Mouse (Mus musculus): ENCODE measurements around the gene Psmg3. TPM values are rescaled to one million over a fixed set of nuclear protein-coding genes. Genes with fewer than 3 reads are reported as not detected.
A peak's percentile ranks its signal among the peaks of the same experiment; 100 is the strongest.

Gene Psmg3
- polyA plus RNA-seq, 1 experiment from 2014 or later: 44.6 TPM

DNA sequence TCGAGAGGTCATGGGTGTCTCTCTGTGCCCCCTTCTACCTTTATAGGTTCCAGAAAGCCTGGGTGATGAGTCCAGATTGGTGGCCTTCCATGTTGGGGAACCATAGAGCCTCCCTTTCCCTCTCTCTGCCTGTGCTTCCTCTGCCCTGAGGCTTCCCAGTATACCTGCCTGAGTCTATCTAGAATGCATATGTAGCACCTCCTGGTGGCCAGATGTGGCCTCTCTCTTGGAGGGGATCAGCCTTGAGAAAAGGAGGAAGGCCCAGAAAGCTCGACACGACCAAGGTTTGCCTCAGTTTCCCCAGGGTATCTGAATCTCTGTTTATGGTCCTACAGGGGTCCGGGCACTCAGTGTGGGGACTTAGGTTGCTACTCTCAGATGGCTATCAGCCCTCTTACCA is 7.9 kb downstream of the Psmg3 start:
- H3K4me1 ChIP-seq (ENCODE audit: control insufficient read depth, insufficient read depth, low read length): peaks cover 4% of the 10 kb centered on the region; the same call in 1 of the 2 replicates
- no peak overlapping the region for H3K27ac ChIP-seq (ENCODE audit: low read length)
- no peak; the same call in 1 of the 2 replicates for ATAC-seq (replicated peaks; ENCODE audit: extremely low read depth, insufficient read depth, low FRiP score)
- no peak overlapping the region for H3K4me2 ChIP-seq (ENCODE audit: low read depth, low read length)
- peaks cover 14% of the 10 kb centered on the region for H3K36me3 ChIP-seq (ENCODE audit: control insufficient read depth, insufficient read depth)
- peaks cover 4% of the 10 kb centered on the region for H3K27me3 ChIP-seq (ENCODE audit: control insufficient read depth, insufficient read depth, low read length)
- 45% methylated on average over 4 of the region's 4 CpGs for WGBS
- H3K9me3 ChIP-seq (replicated peaks; ENCODE audit: control insufficient read depth, low read length): no peaks in the 10 kb centered on the region
- no peak overlapping the region for H3K9ac ChIP-seq (ENCODE audit: low read length)
- H3K4me3 ChIP-seq (ENCODE audit: low read length): no peak overlapping the region

DNA sequence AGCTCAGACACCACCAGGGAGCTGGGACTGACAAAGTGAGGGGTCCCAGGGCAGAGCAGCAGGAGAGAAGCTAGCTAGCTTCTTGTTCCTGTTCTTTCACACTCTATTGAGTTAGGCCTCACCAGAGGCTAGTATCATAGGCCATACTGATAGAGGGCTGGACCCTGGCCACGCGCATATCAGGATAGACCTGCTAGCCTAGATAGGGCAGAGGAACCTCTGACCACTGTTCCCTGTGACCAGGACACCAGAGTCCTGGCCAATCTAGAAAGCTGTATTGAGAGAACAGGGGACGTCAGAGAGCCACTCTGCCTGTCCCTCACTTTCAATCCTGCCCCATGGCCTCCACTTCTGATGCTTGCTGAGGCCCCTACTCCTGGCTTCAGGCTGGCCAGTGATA is 8.6 kb downstream of the Psmg3 start:
- no peak overlapping the region for H3K4me2 ChIP-seq (ENCODE audit: low read depth, low read length)
- H3K36me3 ChIP-seq (ENCODE audit: control insufficient read depth, insufficient read depth): peaks cover 9% of the 10 kb centered on the region
- 65% methylated on average over 3 of the region's 3 CpGs for WGBS
- H3K4me1 ChIP-seq (ENCODE audit: control insufficient read depth, insufficient read depth, low read length): peaks cover 4% of the 10 kb centered on the region; the same call in 1 of the 2 replicates
- H3K4me3 ChIP-seq (ENCODE audit: low read length): no peak overlapping the region
- no peak for ATAC-seq (replicated peaks; ENCODE audit: extremely low read depth, insufficient read depth, low FRiP score)
- H3K27ac ChIP-seq (ENCODE audit: low read length): no peak overlapping the region
- peaks cover 4% of the 10 kb centered on the region for H3K27me3 ChIP-seq (ENCODE audit: control insufficient read depth, insufficient read depth, low read length)
- no peak overlapping the region for H3K9ac ChIP-seq (ENCODE audit: low read length)
- no peaks in the 10 kb centered on the region for H3K9me3 ChIP-seq (replicated peaks; ENCODE audit: control insufficient read depth, low read length)

- H3K27ac ChIP-seq (ENCODE audit: low read length): no peak overlapping the region
- peaks cover 4% of the 10 kb centered on the region; the same call in 1 of the 2 replicates for H3K4me1 ChIP-seq (ENCODE audit: control insufficient read depth, insufficient read depth, low read length)
- 0% methylated on average over 1 of the region's 1 CpGs for WGBS
- H3K4me3 ChIP-seq (ENCODE audit: low read length): no peak overlapping the region
- no peak overlapping the region for H3K4me2 ChIP-seq (ENCODE audit: low read depth, low read length)
- H3K27me3 ChIP-seq (ENCODE audit: control insufficient read depth, insufficient read depth, low read length): peaks cover 4% of the 10 kb centered on the region
- no peak for ATAC-seq (replicated peaks; ENCODE audit: extremely low read depth, insufficient read depth, low FRiP score)
- no peaks in the 10 kb centered on the region for H3K9me3 ChIP-seq (replicated peaks; ENCODE audit: control insufficient read depth, low read length)
- peaks cover 2% of the 10 kb centered on the region for H3K36me3 ChIP-seq (ENCODE audit: control insufficient read depth, insufficient read depth)
- no peak overlapping the region for H3K9ac ChIP-seq (ENCODE audit: low read length)
Measured at GRCm38 (mm10) chr5:139817292-139817691, 9.4 kb downstream of the Psmg3 start.

GRCm38 (mm10) chr5:139816445-139816844 is 10.2 kb downstream of the Psmg3 start:
- Histone ChIP-seq H3K9me3 (replicated peaks; ENCODE audit: control insufficient read depth, low read length) (no peaks in the 10 kb centered on the region), H3K9ac (ENCODE audit: low read length) (no peak overlapping the region), H3K27me3 (ENCODE audit: control insufficient read depth, insufficient read depth, low read length) (peaks cover 4% of the 10 kb centered on the region), H3K36me3 (ENCODE audit: control insufficient read depth, insufficient read depth) (no peaks in the 10 kb centered on the region; the same call in 1 of the 2 replicates), H3K27ac (ENCODE audit: low read length) (no peak overlapping the region), H3K4me2 (ENCODE audit: low read depth, low read length) (no peak overlapping the region), H3K4me1 (ENCODE audit: control insufficient read depth, insufficient read depth, low read length) (peaks cover 4% of the 10 kb centered on the region; the same call in 1 of the 2 replicates), H3K4me3 (ENCODE audit: low read length) (no peak overlapping the region)
- no peak for ATAC-seq (replicated peaks; ENCODE audit: extremely low read depth, insufficient read depth, low FRiP score)

DNA sequence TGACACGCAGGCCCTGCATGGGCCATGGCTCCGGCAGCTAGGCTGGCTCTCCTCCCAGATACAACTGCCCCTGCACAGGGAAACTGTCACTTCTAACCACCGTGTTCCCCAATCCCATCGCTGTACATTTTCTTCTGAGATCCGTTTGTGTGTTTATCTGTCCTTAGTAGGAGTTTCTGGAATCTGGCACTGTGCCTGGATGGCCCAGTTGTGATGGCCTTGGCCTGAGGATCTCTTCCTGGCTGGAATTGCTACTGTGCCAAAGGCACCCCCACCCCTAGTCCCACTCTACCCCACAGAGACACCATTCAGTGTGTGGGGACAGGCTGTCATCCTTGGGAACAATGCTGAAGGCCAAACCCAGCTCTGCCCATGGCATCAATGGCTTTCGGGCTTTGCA is 10.7 kb downstream of the Psmg3 start:
- Histone ChIP-seq H3K9ac (ENCODE audit: low read length) (no peak overlapping the region), H3K36me3 (ENCODE audit: control insufficient read depth, insufficient read depth) (no peaks in the 10 kb centered on the region; the same call in 1 of the 2 replicates), H3K9me3 (replicated peaks; ENCODE audit: control insufficient read depth, low read length) (no peaks in the 10 kb centered on the region), H3K4me1 (ENCODE audit: control insufficient read depth, insufficient read depth, low read length) (peaks cover 4% of the 10 kb centered on the region; the same call in 1 of the 2 replicates), H3K27ac (ENCODE audit: low read length) (no peak overlapping the region), H3K27me3 (ENCODE audit: control insufficient read depth, insufficient read depth, low read length) (peaks cover 4% of the 10 kb centered on the region), H3K4me3 (ENCODE audit: low read length) (no peak overlapping the region), H3K4me2 (ENCODE audit: low read depth, low read length) (no peak overlapping the region)
- ATAC-seq (replicated peaks; ENCODE audit: extremely low read depth, insufficient read depth, low FRiP score): no peak
- WGBS: 42% methylated on average over 6 of the region's 6 CpGs

- peaks cover 4% of the 10 kb centered on the region for H3K27me3 ChIP-seq (ENCODE audit: control insufficient read depth, insufficient read depth, low read length)
- no peak overlapping the region for H3K27ac ChIP-seq (ENCODE audit: low read length)
- no peaks in the 10 kb centered on the region for H3K36me3 ChIP-seq (ENCODE audit: control insufficient read depth, insufficient read depth)
- peaks cover 4% of the 10 kb centered on the region; the same call in 1 of the 2 replicates for H3K4me1 ChIP-seq (ENCODE audit: control insufficient read depth, insufficient read depth, low read length)
- WGBS: 14% methylated on average over 13 of the region's 13 CpGs
- no peak overlapping the region for H3K4me2 ChIP-seq (ENCODE audit: low read depth, low read length)
- 0 out of 2 replicates have a peak overlapping the region, but pooled peaks have one; percentile 16 for H3K4me3 ChIP-seq (ENCODE audit: low read length)
- H3K9me3 ChIP-seq (replicated peaks; ENCODE audit: control insufficient read depth, low read length): no peaks in the 10 kb centered on the region
- no peak for ATAC-seq (replicated peaks; ENCODE audit: extremely low read depth, insufficient read depth, low FRiP score)
- peak overlapping the region; percentile 39; the same call in 1 of the 2 replicates for H3K9ac ChIP-seq (ENCODE audit: low read length)
Measured at GRCm38 (mm10) chr5:139813963-139814381, 12.7 kb downstream of the Psmg3 start.

- Histone ChIP-seq H3K27me3 (ENCODE audit: control insufficient read depth, insufficient read depth, low read length) (peaks cover 4% of the 10 kb centered on the region), H3K4me1 (ENCODE audit: control insufficient read depth, insufficient read depth, low read length) (peaks cover 4% of the 10 kb centered on the region; the same call in 1 of the 2 replicates), H3K4me2 (ENCODE audit: low read depth, low read length) (no peak overlapping the region), H3K4me3 (ENCODE audit: low read length) (no peak overlapping the region), H3K27ac (ENCODE audit: low read length) (no peak overlapping the region), H3K36me3 (ENCODE audit: control insufficient read depth, insufficient read depth) (no peaks in the 10 kb centered on the region), H3K9me3 (replicated peaks; ENCODE audit: control insufficient read depth, low read length) (no peaks in the 10 kb centered on the region), H3K9ac (ENCODE audit: low read length) (no peak overlapping the region)
- WGBS: 37% methylated on average over 10 of the region's 10 CpGs
- ATAC-seq (replicated peaks; ENCODE audit: extremely low read depth, insufficient read depth, low FRiP score): no peak
Measured at GRCm38 (mm10) chr5:139813126-139813490, 13.6 kb downstream of the Psmg3 start.

GRCm38 (mm10) chr5:139812398-139813125 is 14.1 kb downstream of the Psmg3 start:
- H3K36me3 ChIP-seq (ENCODE audit: control insufficient read depth, insufficient read depth): no peaks in the 10 kb centered on the region
- H3K27me3 ChIP-seq (ENCODE audit: control insufficient read depth, insufficient read depth, low read length): peaks cover 4% of the 10 kb centered on the region
- H3K9me3 ChIP-seq (replicated peaks; ENCODE audit: control insufficient read depth, low read length): no peaks in the 10 kb centered on the region
- no peak overlapping the region for H3K4me2 ChIP-seq (ENCODE audit: low read depth, low read length)
- 59% methylated on average over 20 of the region's 20 CpGs for WGBS
- no peak overlapping the region for H3K4me3 ChIP-seq (ENCODE audit: low read length)
- no peak overlapping the region for H3K27ac ChIP-seq (ENCODE audit: low read length)
- H3K9ac ChIP-seq (ENCODE audit: low read length): no peak overlapping the region
- peaks cover 4% of the 10 kb centered on the region; the same call in 1 of the 2 replicates for H3K4me1 ChIP-seq (ENCODE audit: control insufficient read depth, insufficient read depth, low read length)
- ATAC-seq (replicated peaks; ENCODE audit: extremely low read depth, insufficient read depth, low FRiP score): no peak

GRCm38 (mm10) chr5:139811677-139812397 is 14.8 kb downstream of the Psmg3 start:
- Histone ChIP-seq H3K9me3 (replicated peaks; ENCODE audit: control insufficient read depth, low read length) (no peaks in the 10 kb centered on the region), H3K27ac (ENCODE audit: low read length) (no peak overlapping the region), H3K4me1 (ENCODE audit: control insufficient read depth, insufficient read depth, low read length) (peaks cover 4% of the 10 kb centered on the region; the same call in 1 of the 2 replicates), H3K36me3 (ENCODE audit: control insufficient read depth, insufficient read depth) (no peaks in the 10 kb centered on the region), H3K9ac (ENCODE audit: low read length) (no peak overlapping the region), H3K4me3 (ENCODE audit: low read length) (no peak overlapping the region), H3K27me3 (ENCODE audit: control insufficient read depth, insufficient read depth, low read length) (peaks cover 4% of the 10 kb centered on the region), H3K4me2 (ENCODE audit: low read depth, low read length) (no peak overlapping the region)
- ATAC-seq (replicated peaks; ENCODE audit: extremely low read depth, insufficient read depth, low FRiP score): no peak
- WGBS: 70% methylated on average over 15 of the region's 15 CpGs

All from heart, embryonic 16.5 days (tissue).